Mouse (Mus musculus) C2C12 (cell line): ENCODE data around the gene Hoxa4. TPM values are rescaled to one million over a fixed set of nuclear protein-coding genes. Genes with fewer than 3 reads are reported as not detected.

Experiments
- H3K27me3 ChIP-seq: one replicate; pipeline ENCODE4 v1.6.1; 2011; ENCODE audit not compliant: control insufficient read depth, insufficient read depth, insufficient read length
- H3K36me3 ChIP-seq: one replicate; pipeline ENCODE4 v1.6.1; 2011; ENCODE audit not compliant: control insufficient read depth, insufficient read depth
- H3K4me3 ChIP-seq: one replicate; pipeline ENCODE4 v1.5.1; 2011; ENCODE audit warnings: mild to moderate bottlenecking, control low read depth; ENCODE audit not compliant: poor library complexity, insufficient read depth, severe bottlenecking
- H3K79me2 ChIP-seq: one replicate; pipeline ENCODE4 v1.6.1; 2011; ENCODE audit not compliant: control insufficient read depth, insufficient read depth
- H3K79me3 ChIP-seq: one replicate; pipeline ENCODE4 v1.6.1; 2011; ENCODE audit warnings: low read depth, control low read depth
- H3ac ChIP-seq: one replicate; pipeline ENCODE3; 2011; ENCODE audit warnings: low read depth; ENCODE audit not compliant: control insufficient read depth, insufficient read length
- CEBPB ChIP-seq: IDR thresholded peaks from one replicate; pipeline ENCODE4 v1.6.1; 2011; ENCODE audit warnings: low read depth, mild to moderate bottlenecking, control low read depth, moderate library complexity
- CTCF ChIP-seq: IDR thresholded peaks from one replicate; pipeline ENCODE4 v1.5.1; 2011; ENCODE audit not compliant: control insufficient read depth, insufficient read depth, insufficient read length
- FOSL1 ChIP-seq: IDR thresholded peaks from one replicate; pipeline ENCODE4 v1.8.0; 2011; ENCODE audit warnings: mild to moderate bottlenecking, low read length; ENCODE audit not compliant: poor library complexity, insufficient read depth, severe bottlenecking
- MAX ChIP-seq: IDR thresholded peaks from one replicate; pipeline ENCODE4 v1.6.1; 2011; ENCODE audit warnings: mild to moderate bottlenecking, control low read depth
- MYOD1 ChIP-seq: IDR thresholded peaks from one replicate; pipeline ENCODE4 v1.6.1; 2011; ENCODE audit warnings: low read depth; ENCODE audit not compliant: control insufficient read depth, insufficient read length
- MYOG ChIP-seq: IDR thresholded peaks from one replicate; pipeline ENCODE4 v1.6.1; 2011; ENCODE audit not compliant: control insufficient read depth, insufficient read length; ENCODE audit errors: extremely low read depth
- USF1 ChIP-seq: IDR thresholded peaks from one replicate; pipeline ENCODE4 v1.6.1; 2011; ENCODE audit warnings: low read depth, mild to moderate bottlenecking, control low read depth, moderate library complexity
- polyA plus RNA-seq: library from polyadenylated mRNA; unstranded; fragments of >200 nt; fragmentation: generic; extraction: Trizol; gene quantifications from one replicate; pipeline ENCODE4 v1.2.1, GENCODE M21; 2012; ENCODE audit warnings: missing spikeins

Hoxa4 gene
- polyA plus RNA-seq, 1 experiment: 0.74 TPM

GRCm38 (mm10) chr6:52215070-52215469, 23.5 kb upstream of the Hoxa4 start:
- Histone ChIP-seq H3K79me2 (peaks cover 74% of the 10 kb centered on the region), H3K4me3 (no peak overlapping the region), H3K79me3 (peaks cover 34% of the 10 kb centered on the region), H3K27me3 (no peaks in the 10 kb centered on the region), H3K36me3 (no peaks in the 10 kb centered on the region), H3ac (no peak overlapping the region)
- TF ChIP-seq MYOD1 (no peak), CTCF (no peak), CEBPB (no peak), MAX (no peak), FOSL1 (no peak), MYOG (no peak)

GRCm38 (mm10) chr6:52214271-52214670, 22.7 kb upstream of the Hoxa4 start:
- no peak for TF ChIP-seq FOSL1
- no peak for TF ChIP-seq MYOG
- TF ChIP-seq CEBPB: no peak
- TF ChIP-seq USF1: no peak
- TF ChIP-seq MYOD1: no peak
- no peak for TF ChIP-seq CTCF
- TF ChIP-seq MAX: no peak
- no peaks in the 10 kb centered on the region for H3K27me3 ChIP-seq
- H3K79me2 ChIP-seq: peaks cover 74% of the 10 kb centered on the region
- peaks cover 41% of the 10 kb centered on the region for H3K79me3 ChIP-seq
- no peak overlapping the region for H3ac ChIP-seq
- H3K4me3 ChIP-seq: no peak overlapping the region
- H3K36me3 ChIP-seq: no peaks in the 10 kb centered on the region

- Histone ChIP-seq H3K79me2 (peaks cover 81% of the 10 kb centered on the region), H3K27me3 (no peaks in the 10 kb centered on the region), H3K4me3 (peak within 1 kb of the TSS; percentile 59), H3K79me3 (peaks cover 46% of the 10 kb centered on the region), H3K36me3 (no peaks in the 10 kb centered on the region), H3ac (peak within 1 kb of the TSS; percentile 88)
- TF ChIP-seq CEBPB (no peak), MYOG (no peak), MAX (no peak), USF1 (peak; percentile 88), FOSL1 (no peak), CTCF (no peak), MYOD1 (no peak)
Measured at GRCm38 (mm10) chr6:52213119-52213986, 21.8 kb upstream of the Hoxa4 start, which contains the start of the genes Hoxa3 and Gm28308. Gene Hoxa3 (minus strand): TSS chr6:52213336. Gene Gm28308 (minus strand): TSS chr6:52213339.

GRCm38 (mm10) chr6:52212556-52213118, 21.1 kb upstream of the Hoxa4 start:
- no peaks in the 10 kb centered on the region for H3K27me3 ChIP-seq
- peaks cover 88% of the 10 kb centered on the region for H3K79me2 ChIP-seq
- TF ChIP-seq USF1 (no peak), MYOG (no peak), CTCF (no peak), MAX (no peak), CEBPB (no peak), FOSL1 (no peak), MYOD1 (no peak)
- peak overlapping the region; percentile 59 for H3K4me3 ChIP-seq
- peak overlapping the region; percentile 78 for H3ac ChIP-seq
- H3K36me3 ChIP-seq: no peaks in the 10 kb centered on the region
- H3K79me3 ChIP-seq: peaks cover 48% of the 10 kb centered on the region

GRCm38 (mm10) chr6:52211961-52212360, 20.4 kb upstream of the Hoxa4 start:
- Histone ChIP-seq H3ac (peak overlapping the region; percentile 30), H3K79me3 (peaks cover 48% of the 10 kb centered on the region), H3K36me3 (peaks cover 5% of the 10 kb centered on the region), H3K27me3 (no peaks in the 10 kb centered on the region), H3K79me2 (peaks cover 92% of the 10 kb centered on the region), H3K4me3 (peak overlapping the region; percentile 59)
- TF ChIP-seq USF1: no peak
- no peak for TF ChIP-seq MAX
- TF ChIP-seq CTCF: no peak
- TF ChIP-seq FOSL1: no peak
- no peak for TF ChIP-seq CEBPB
- no peak for TF ChIP-seq MYOD1
- no peak for TF ChIP-seq MYOG
